Mouse (Mus musculus): ENCODE results near the gene Camk1d. TPM values are rescaled to one million over a fixed set of nuclear protein-coding genes. Genes with fewer than 3 reads are reported as not detected.

Gene Camk1d
- total and polyA plus RNA-seq, 2 experiments from 2014 or later, result 1.1 to 2.2 TPM

- H3K4me3 ChIP-seq (ENCODE audit: low read depth, low read length), result no peak overlapping the region
- ATAC-seq (ENCODE audit: insufficient read depth, low read depth) (no peak), DNase-seq (ENCODE audit: low spot score) (no peak)
- H3K27ac ChIP-seq (ENCODE audit: low read depth), result no peak overlapping the region
- no peak overlapping the region for H3K4me2 ChIP-seq (ENCODE audit: low read depth, low read length)
- H3K27me3 ChIP-seq (ENCODE audit: control insufficient read depth, insufficient read depth, low read length), result no peaks in the 10 kb centered on the region
- no peaks in the 10 kb centered on the region for H3K4me1 ChIP-seq (ENCODE audit: control insufficient read depth, insufficient read depth)
- no peak overlapping the region for H3K9ac ChIP-seq (replicated peaks; ENCODE audit: low read depth, low read length)
- TF ChIP-seq CTCF (IDR thresholded peaks at IDR 0.05; ENCODE audit: low read depth), result no peak
- no peak for TF ChIP-seq EP300 (IDR thresholded peaks at IDR 0.05; ENCODE audit: low read depth)
- H3K36me3 ChIP-seq (replicated peaks; ENCODE audit: control insufficient read depth, insufficient read depth, low read length), result no peaks in the 10 kb centered on the region
- no peaks in the 10 kb centered on the region for H3K9me3 ChIP-seq (replicated peaks; ENCODE audit: control insufficient read depth, low read length)
- 46% methylated on average over 8 of the region's 8 CpGs for WGBS
Measured at GRCm38 (mm10) chr2:5429921-5430320, 284.4 kb downstream of the Camk1d start.

DNA sequence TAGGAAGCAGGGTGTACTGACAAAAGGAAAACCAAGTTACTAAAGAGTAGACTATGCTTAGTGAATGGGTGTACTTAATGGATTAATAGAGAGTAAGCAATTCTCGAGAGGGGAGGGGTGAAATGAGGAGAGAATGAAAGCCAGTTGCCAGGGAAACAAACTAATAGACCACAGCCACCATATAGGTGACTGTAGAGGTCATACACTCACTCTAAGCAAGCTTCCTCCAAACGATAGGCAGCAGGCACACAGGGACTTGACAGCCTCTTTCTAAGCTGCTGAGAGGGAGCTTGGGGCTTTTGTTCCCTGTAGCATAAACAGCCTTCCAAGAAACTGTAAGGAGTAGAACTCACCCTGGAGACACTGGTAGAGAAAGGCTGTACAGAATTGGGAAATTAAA lies 288.2 kb downstream of the Camk1d start:
- no peak overlapping the region for H3K27ac ChIP-seq (ENCODE audit: low read depth)
- 44% methylated on average over 2 of the region's 2 CpGs for WGBS
- no peak overlapping the region for H3K4me2 ChIP-seq (ENCODE audit: low read depth, low read length)
- no peaks in the 10 kb centered on the region for H3K36me3 ChIP-seq (replicated peaks; ENCODE audit: control insufficient read depth, insufficient read depth, low read length)
- TF ChIP-seq CTCF (IDR thresholded peaks at IDR 0.05; ENCODE audit: low read depth), result no peak
- TF ChIP-seq EP300 (IDR thresholded peaks at IDR 0.05; ENCODE audit: low read depth), result no peak
- no peak for ATAC-seq (ENCODE audit: insufficient read depth, low read depth)
- H3K27me3 ChIP-seq (ENCODE audit: control insufficient read depth, insufficient read depth, low read length), result no peaks in the 10 kb centered on the region
- H3K4me3 ChIP-seq (ENCODE audit: low read depth, low read length), result no peak overlapping the region
- no peaks in the 10 kb centered on the region for H3K9me3 ChIP-seq (replicated peaks; ENCODE audit: control insufficient read depth, low read length)
- no peaks in the 10 kb centered on the region for H3K4me1 ChIP-seq (ENCODE audit: control insufficient read depth, insufficient read depth)
- DNase-seq (ENCODE audit: low spot score), result peak; percentile 30
- no peak overlapping the region for H3K9ac ChIP-seq (replicated peaks; ENCODE audit: low read depth, low read length)

DNA sequence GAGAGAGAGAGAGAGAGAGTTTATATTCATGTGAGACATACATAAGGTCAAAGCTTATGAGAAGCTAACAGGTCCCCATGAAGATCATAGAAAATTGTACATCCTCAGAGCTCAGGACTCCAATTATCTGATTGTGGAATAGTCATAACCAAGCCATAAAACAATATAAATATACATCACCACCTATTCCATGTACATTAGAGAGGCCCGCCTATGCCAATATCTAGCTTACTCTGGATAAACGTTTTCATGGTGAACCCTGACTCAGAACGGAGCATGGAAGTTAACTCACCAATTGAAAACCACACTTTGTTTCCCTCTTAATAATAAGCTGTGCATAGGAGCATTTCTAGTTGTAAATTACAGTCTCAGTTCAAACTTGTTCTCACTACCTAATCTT lies 288.7 kb downstream of the Camk1d start:
- no peaks in the 10 kb centered on the region for H3K36me3 ChIP-seq (replicated peaks; ENCODE audit: control insufficient read depth, insufficient read depth, low read length)
- 71% methylated on average over 3 of the region's 3 CpGs for WGBS
- DNase-seq (ENCODE audit: low spot score), result no peak

GRCm38 (mm10) chr2:5420621-5421196 lies 293.6 kb downstream of the Camk1d start:
- DNase-seq (ENCODE audit: low spot score) (no peak), ATAC-seq (ENCODE audit: insufficient read depth, low read depth) (no peak)
- Histone ChIP-seq H3K4me1 (ENCODE audit: control insufficient read depth, insufficient read depth) (no peaks in the 10 kb centered on the region), H3K4me3 (ENCODE audit: low read depth, low read length) (no peak overlapping the region), H3K9ac (replicated peaks; ENCODE audit: low read depth, low read length) (no peak overlapping the region), H3K36me3 (replicated peaks; ENCODE audit: control insufficient read depth, insufficient read depth, low read length) (no peaks in the 10 kb centered on the region), H3K4me2 (ENCODE audit: low read depth, low read length) (no peak overlapping the region), H3K27ac (ENCODE audit: low read depth) (no peak overlapping the region), H3K9me3 (replicated peaks; ENCODE audit: control insufficient read depth, low read length) (no peaks in the 10 kb centered on the region), H3K27me3 (ENCODE audit: control insufficient read depth, insufficient read depth, low read length) (no peaks in the 10 kb centered on the region)
- WGBS, result 69% methylated on average over 5 of the region's 5 CpGs
- TF ChIP-seq EP300 (IDR thresholded peaks at IDR 0.05; ENCODE audit: low read depth) (no peak), CTCF (IDR thresholded peaks at IDR 0.05; ENCODE audit: low read depth) (no peak)

More for the DNA sequence above, 288.7 kb downstream of the Camk1d start:
- ATAC-seq (ENCODE audit: insufficient read depth, low read depth), result no peak
- no peak overlapping the region for H3K4me3 ChIP-seq (ENCODE audit: low read depth, low read length)
- no peaks in the 10 kb centered on the region for H3K9me3 ChIP-seq (replicated peaks; ENCODE audit: control insufficient read depth, low read length)
- no peak overlapping the region for H3K4me2 ChIP-seq (ENCODE audit: low read depth, low read length)
- no peak for TF ChIP-seq CTCF (IDR thresholded peaks at IDR 0.05; ENCODE audit: low read depth)
- TF ChIP-seq EP300 (IDR thresholded peaks at IDR 0.05; ENCODE audit: low read depth), result no peak
- no peaks in the 10 kb centered on the region for H3K27me3 ChIP-seq (ENCODE audit: control insufficient read depth, insufficient read depth, low read length)
- H3K27ac ChIP-seq (ENCODE audit: low read depth), result no peak overlapping the region
- no peak overlapping the region for H3K9ac ChIP-seq (replicated peaks; ENCODE audit: low read depth, low read length)
- no peaks in the 10 kb centered on the region for H3K4me1 ChIP-seq (ENCODE audit: control insufficient read depth, insufficient read depth)

DNA sequence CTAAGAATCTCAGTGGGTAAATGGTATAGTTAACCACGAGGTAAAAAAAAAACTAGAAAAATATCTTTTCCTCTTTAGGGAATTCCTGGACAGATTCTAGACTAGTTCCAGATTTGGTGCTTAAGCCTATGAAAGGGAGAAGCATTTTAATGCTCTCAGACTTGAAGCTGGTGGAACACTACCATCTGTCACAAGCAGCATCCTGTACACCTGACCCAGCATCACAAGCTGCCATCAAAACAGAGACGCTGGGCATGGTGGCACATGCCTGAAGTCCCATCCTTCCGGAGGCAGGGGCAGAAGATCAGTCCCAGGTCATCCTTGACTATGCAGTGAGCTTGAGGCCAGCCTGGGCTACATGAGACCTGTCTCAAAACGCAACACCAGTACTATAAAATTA lies 295.5 kb downstream of the Camk1d start:
- Histone ChIP-seq H3K4me3 (ENCODE audit: low read depth, low read length) (no peak overlapping the region), H3K9me3 (replicated peaks; ENCODE audit: control insufficient read depth, low read length) (no peaks in the 10 kb centered on the region), H3K27ac (ENCODE audit: low read depth) (no peak overlapping the region), H3K27me3 (ENCODE audit: control insufficient read depth, insufficient read depth, low read length) (no peaks in the 10 kb centered on the region), H3K4me2 (ENCODE audit: low read depth, low read length) (no peak overlapping the region), H3K4me1 (ENCODE audit: control insufficient read depth, insufficient read depth) (no peaks in the 10 kb centered on the region), H3K9ac (replicated peaks; ENCODE audit: low read depth, low read length) (no peak overlapping the region), H3K36me3 (replicated peaks; ENCODE audit: control insufficient read depth, insufficient read depth, low read length) (no peaks in the 10 kb centered on the region)
- WGBS, result 78% methylated on average over 4 of the region's 4 CpGs
- DNase-seq (ENCODE audit: low spot score) (no peak), ATAC-seq (ENCODE audit: insufficient read depth, low read depth) (no peak)
- no peak for TF ChIP-seq EP300 (IDR thresholded peaks at IDR 0.05; ENCODE audit: low read depth)
- TF ChIP-seq CTCF (IDR thresholded peaks at IDR 0.05; ENCODE audit: low read depth), result no peak

Data from heart, postnatal 0 days (tissue).